Mouse (Mus musculus): ENCODE results near the gene Pou2f3. TPM values are rescaled to one million over a fixed set of nuclear protein-coding genes. Genes with fewer than 3 reads are reported as not detected.

The Pou2f3 gene
- polyA plus RNA-seq, 1 experiment from 2014 or later, result not detected

DNA sequence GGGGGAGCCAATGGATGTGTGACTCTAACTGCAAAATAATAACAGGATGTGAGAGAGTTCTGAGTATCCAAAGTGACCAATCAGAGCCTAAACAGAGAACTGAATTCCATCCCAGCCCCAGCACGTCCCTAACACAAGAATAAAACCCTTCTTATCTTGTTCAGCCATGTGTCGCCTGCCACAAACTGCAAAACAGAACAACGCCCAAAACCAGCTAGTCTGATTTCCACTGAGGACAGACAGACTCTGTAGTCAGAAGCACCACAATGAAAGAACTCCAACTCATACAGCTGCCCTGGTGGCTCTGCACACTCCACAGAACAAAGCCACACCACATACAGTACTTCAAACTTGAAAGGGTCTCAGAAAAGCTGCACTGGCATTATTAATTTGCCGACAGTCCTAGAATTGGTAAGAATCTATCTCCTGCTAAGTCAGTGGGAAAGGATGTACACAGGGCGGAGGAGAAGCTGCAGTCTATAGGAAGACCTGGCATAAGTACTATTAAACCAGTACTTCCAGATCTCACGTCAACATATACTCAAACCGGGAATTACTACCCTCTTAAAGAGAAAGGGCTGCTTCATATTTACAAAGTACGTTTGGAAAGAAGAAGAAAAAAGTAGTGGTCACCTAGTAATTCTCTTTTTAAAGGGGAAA is 108.1 kb downstream of the Pou2f3 start:
- Histone ChIP-seq H3K36me3 (ENCODE audit: control insufficient read depth, insufficient read depth, low read length) (no peaks in the 10 kb centered on the region), H3K4me3 (ENCODE audit: low read depth, low read length) (peak overlapping the region; percentile 10; the same call in 1 of the 2 replicates), H3K27ac (ENCODE audit: low read depth, low read length) (peak overlapping the region; percentile 82), H3K4me2 (peak overlapping the region; percentile 86), H3K4me1 (replicated peaks; ENCODE audit: control insufficient read depth, insufficient read depth, low read length) (peaks cover 19% of the 10 kb centered on the region), H3K9me3 (ENCODE audit: control insufficient read depth, low read length) (no peaks in the 10 kb centered on the region), H3K9ac (ENCODE audit: low read depth, low read length) (no peak overlapping the region), H3K27me3 (replicated peaks; ENCODE audit: control insufficient read depth, insufficient read depth, low read length) (no peaks in the 10 kb centered on the region; the same call in 1 of the 2 replicates)
- WGBS, result 42% methylated on average over 8 of the region's 8 CpGs
- DNase-seq (ENCODE audit: low spot score), result peak; percentile 46
- peak; percentile 87 for ATAC-seq (replicated peaks; ENCODE audit: low FRiP score)

DNA sequence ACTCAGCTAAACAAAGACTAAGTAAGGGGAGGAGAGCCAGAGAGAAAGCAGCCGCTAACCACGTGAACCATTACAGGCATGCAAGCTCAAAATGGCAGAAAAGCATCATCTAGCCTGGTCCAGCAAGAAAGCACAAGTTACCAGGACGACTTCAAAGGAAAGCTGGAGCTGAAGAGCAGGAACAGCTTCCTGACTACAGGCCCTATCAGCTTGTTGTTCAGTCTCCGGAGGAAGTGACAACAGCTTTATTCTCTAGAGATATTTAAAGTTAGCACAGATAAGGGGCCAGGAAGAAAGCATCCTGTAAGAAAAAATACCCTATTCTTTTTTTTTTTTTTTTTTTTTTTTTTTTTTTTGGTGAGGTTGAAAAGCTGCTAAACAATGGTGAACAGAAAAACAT is 111.2 kb downstream of the Pou2f3 start:
- no peak overlapping the region for H3K4me2 ChIP-seq
- ATAC-seq (replicated peaks; ENCODE audit: low FRiP score), result no peak
- peaks cover 2% of the 10 kb centered on the region; the same call in 1 of the 2 replicates for H3K27me3 ChIP-seq (replicated peaks; ENCODE audit: control insufficient read depth, insufficient read depth, low read length)
- H3K36me3 ChIP-seq (ENCODE audit: control insufficient read depth, insufficient read depth, low read length), result no peaks in the 10 kb centered on the region
- WGBS, result 38% methylated on average over 4 of the region's 4 CpGs
- DNase-seq (ENCODE audit: low spot score), result no peak
- no peak overlapping the region for H3K9ac ChIP-seq (ENCODE audit: low read depth, low read length)
- no peak overlapping the region for H3K4me3 ChIP-seq (ENCODE audit: low read depth, low read length)
- no peak overlapping the region for H3K27ac ChIP-seq (ENCODE audit: low read depth, low read length)
- H3K9me3 ChIP-seq (ENCODE audit: control insufficient read depth, low read length), result no peaks in the 10 kb centered on the region
- H3K4me1 ChIP-seq (replicated peaks; ENCODE audit: control insufficient read depth, insufficient read depth, low read length), result peaks cover 17% of the 10 kb centered on the region

DNA sequence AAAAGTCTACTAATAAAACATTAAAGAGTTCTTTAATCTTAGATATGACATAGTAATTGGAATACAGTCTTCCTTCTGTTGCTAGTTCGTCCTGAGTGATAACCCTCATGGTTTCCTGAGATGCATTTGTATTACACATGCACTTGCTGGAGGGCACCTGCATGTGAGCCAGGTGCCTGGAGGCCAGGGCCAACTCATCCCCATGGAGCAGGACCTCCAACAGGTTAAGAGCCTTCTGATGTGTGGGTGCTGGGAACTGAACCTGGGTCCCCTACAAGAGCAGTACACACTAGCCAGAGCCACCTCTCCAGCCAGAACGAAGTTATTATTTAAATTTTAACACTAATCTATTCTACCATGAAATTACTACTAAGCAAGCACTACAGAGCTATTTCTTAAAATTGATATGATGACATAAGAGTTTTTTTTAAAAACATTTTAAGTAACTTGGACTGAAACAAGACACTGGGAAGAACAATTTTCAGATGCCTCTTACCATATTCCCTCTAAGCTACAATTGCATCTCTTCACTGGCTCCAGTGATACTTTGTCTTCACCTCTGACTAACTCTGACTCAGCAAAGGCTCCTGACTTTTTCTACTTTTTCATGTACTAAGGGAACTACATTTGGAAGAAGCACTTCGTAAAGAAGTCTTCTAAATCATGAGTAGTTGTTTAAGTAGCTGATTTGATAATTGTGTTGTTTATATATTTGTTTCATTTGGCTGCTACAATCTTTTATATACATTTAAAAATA is 112.2 kb downstream of the Pou2f3 start:
- Histone ChIP-seq H3K27me3 (replicated peaks; ENCODE audit: control insufficient read depth, insufficient read depth, low read length) (peaks cover 2% of the 10 kb centered on the region; the same call in 1 of the 2 replicates), H3K4me3 (ENCODE audit: low read depth, low read length) (no peak overlapping the region), H3K9me3 (ENCODE audit: control insufficient read depth, low read length) (no peaks in the 10 kb centered on the region), H3K9ac (ENCODE audit: low read depth, low read length) (no peak overlapping the region), H3K4me2 (no peak overlapping the region), H3K27ac (ENCODE audit: low read depth, low read length) (no peak overlapping the region), H3K4me1 (replicated peaks; ENCODE audit: control insufficient read depth, insufficient read depth, low read length) (peaks cover 9% of the 10 kb centered on the region), H3K36me3 (ENCODE audit: control insufficient read depth, insufficient read depth, low read length) (no peaks in the 10 kb centered on the region)
- ATAC-seq (replicated peaks; ENCODE audit: low FRiP score), result no peak
- DNase-seq (ENCODE audit: low spot score), result no peak
- 82% methylated on average over 3 of the region's 3 CpGs for WGBS

DNA sequence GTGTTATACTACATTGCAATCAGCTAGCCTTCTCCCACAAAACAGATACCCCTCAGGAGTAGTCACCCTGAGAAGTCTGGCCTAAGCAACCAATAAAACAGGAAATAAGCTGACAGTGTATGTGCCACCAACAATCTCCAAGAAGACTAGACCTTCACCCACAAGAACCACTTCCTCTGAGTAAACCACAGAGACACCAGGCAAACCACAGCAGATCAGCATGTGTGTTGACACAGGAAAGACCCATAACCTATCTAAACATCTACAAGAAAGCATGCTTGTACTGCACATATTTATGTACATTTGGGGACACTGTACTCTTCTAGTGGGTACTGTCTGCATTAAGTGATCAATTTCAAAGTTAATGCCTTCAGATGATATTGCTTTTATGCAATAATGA is 113.8 kb downstream of the Pou2f3 start:
- no peak overlapping the region for H3K9ac ChIP-seq (ENCODE audit: low read depth, low read length)
- H3K36me3 ChIP-seq (ENCODE audit: control insufficient read depth, insufficient read depth, low read length), result no peaks in the 10 kb centered on the region
- H3K27ac ChIP-seq (ENCODE audit: low read depth, low read length), result no peak overlapping the region
- H3K9me3 ChIP-seq (ENCODE audit: control insufficient read depth, low read length), result no peaks in the 10 kb centered on the region
- ATAC-seq (replicated peaks; ENCODE audit: low FRiP score) (no peak), DNase-seq (ENCODE audit: low spot score) (no peak)
- no peak overlapping the region for H3K4me2 ChIP-seq
- H3K4me3 ChIP-seq (ENCODE audit: low read depth, low read length), result no peak overlapping the region
- peaks cover 3% of the 10 kb centered on the region; the same call in 1 of the 2 replicates for H3K4me1 ChIP-seq (replicated peaks; ENCODE audit: control insufficient read depth, insufficient read depth, low read length)
- H3K27me3 ChIP-seq (replicated peaks; ENCODE audit: control insufficient read depth, insufficient read depth, low read length), result peaks cover 10% of the 10 kb centered on the region

DNA sequence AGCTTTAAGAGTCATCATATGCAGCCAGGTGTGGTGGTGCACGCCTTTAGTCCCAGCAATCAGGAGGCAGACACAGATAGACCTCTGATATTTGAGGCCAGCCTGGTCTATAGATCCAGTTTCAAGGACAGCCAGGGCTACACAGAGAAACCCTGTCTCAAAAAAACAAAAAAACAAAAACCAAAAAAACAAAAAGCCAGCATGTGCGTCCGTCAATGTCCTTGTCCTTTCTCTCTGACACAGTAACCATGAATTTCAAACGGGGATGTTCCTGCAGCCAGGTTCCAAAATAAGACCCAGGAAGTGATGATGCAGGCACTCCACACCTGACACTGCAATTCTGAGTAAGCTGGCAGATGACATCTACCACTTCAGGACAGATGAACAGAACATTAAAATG is 115.3 kb downstream of the Pou2f3 start:
- H3K27me3 ChIP-seq (replicated peaks; ENCODE audit: control insufficient read depth, insufficient read depth, low read length), result peaks cover 10% of the 10 kb centered on the region
- WGBS, result 79% methylated on average over 4 of the region's 4 CpGs
- no peak overlapping the region for H3K27ac ChIP-seq (ENCODE audit: low read depth, low read length)
- H3K9me3 ChIP-seq (ENCODE audit: control insufficient read depth, low read length), result no peaks in the 10 kb centered on the region
- H3K36me3 ChIP-seq (ENCODE audit: control insufficient read depth, insufficient read depth, low read length), result no peaks in the 10 kb centered on the region
- H3K4me2 ChIP-seq, result no peak overlapping the region
- ATAC-seq (replicated peaks; ENCODE audit: low FRiP score) (no peak), DNase-seq (ENCODE audit: low spot score) (no peak)
- H3K9ac ChIP-seq (ENCODE audit: low read depth, low read length), result no peak overlapping the region
- H3K4me3 ChIP-seq (ENCODE audit: low read depth, low read length), result no peak overlapping the region
- H3K4me1 ChIP-seq (replicated peaks; ENCODE audit: control insufficient read depth, insufficient read depth, low read length), result peaks cover 3% of the 10 kb centered on the region; the same call in 1 of the 2 replicates

DNA sequence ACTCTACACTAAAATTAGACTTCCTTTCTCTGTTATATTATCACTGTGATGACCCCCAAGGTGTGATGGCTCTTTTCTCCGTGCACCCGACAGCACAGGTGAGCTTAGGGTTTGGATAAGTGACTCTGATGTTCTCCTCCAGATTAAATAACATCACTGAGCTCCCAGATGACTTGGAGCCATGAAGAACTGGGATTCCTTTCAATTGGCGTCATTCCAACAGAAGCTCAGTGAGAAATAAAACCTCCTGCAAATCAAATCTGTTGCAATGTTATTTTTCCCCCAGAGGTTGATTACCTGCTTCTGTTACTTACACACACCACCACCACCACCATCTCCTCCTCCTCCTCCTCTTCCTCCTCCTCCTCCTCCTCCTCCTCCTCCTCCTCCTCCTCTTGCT is 116.4 kb downstream of the Pou2f3 start:
- no peak overlapping the region for H3K27ac ChIP-seq (ENCODE audit: low read depth, low read length)
- no peaks in the 10 kb centered on the region for H3K36me3 ChIP-seq (ENCODE audit: control insufficient read depth, insufficient read depth, low read length)
- DNase-seq (ENCODE audit: low spot score) (no peak), ATAC-seq (replicated peaks; ENCODE audit: low FRiP score) (no peak)
- H3K4me1 ChIP-seq (replicated peaks; ENCODE audit: control insufficient read depth, insufficient read depth, low read length), result peaks cover 3% of the 10 kb centered on the region; the same call in 1 of the 2 replicates
- H3K9ac ChIP-seq (ENCODE audit: low read depth, low read length), result no peak overlapping the region
- H3K9me3 ChIP-seq (ENCODE audit: control insufficient read depth, low read length), result no peaks in the 10 kb centered on the region
- WGBS, result 77% methylated on average over 3 of the region's 3 CpGs
- H3K4me3 ChIP-seq (ENCODE audit: low read depth, low read length), result no peak overlapping the region
- H3K27me3 ChIP-seq (replicated peaks; ENCODE audit: control insufficient read depth, insufficient read depth, low read length), result peaks cover 10% of the 10 kb centered on the region
- H3K4me2 ChIP-seq, result no peak overlapping the region

DNA sequence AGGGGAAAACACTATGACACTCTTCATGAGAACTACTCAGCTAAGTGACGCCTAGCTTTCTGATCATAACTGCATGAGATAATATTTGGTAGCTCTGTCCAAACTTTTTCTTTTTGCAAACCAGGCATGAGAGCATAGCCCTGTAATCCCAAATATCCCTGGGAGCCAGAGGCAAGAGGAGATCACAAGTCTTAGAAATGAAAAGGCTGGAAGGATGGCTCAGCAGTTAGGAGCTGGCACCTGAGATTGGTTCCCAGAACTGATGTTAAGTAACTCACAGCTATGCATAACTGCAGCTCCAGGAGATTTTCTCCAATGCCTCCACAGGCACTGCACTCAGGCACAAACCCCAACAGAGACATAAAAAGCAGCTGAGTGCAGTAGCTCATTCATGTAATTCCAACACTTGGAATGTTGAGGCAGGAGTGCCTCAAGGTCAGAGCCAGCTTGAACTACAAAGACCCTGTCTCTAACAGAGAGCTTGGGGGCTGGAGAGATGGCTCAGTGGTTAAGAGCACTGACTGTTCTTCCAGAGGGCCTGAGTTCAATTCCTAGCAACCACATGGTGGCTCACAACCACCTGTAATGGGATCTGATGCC is 124.4 kb downstream of the Pou2f3 start:
- no peaks in the 10 kb centered on the region for H3K36me3 ChIP-seq (ENCODE audit: control insufficient read depth, insufficient read depth, low read length)
- whole genome bisulfite sequencing, result 84% methylated on average over 1 of the region's 1 CpGs
- no peak overlapping the region for H3K4me2 ChIP-seq
- peaks cover 10% of the 10 kb centered on the region for H3K27me3 ChIP-seq (replicated peaks; ENCODE audit: control insufficient read depth, insufficient read depth, low read length)
- no peak overlapping the region for H3K27ac ChIP-seq (ENCODE audit: low read depth, low read length)
- ATAC-seq (replicated peaks; ENCODE audit: low FRiP score) (no peak), DNase-seq (ENCODE audit: low spot score) (no peak)
- H3K4me3 ChIP-seq (ENCODE audit: low read depth, low read length), result no peak overlapping the region
- no peaks in the 10 kb centered on the region; the same call in 1 of the 2 replicates for H3K4me1 ChIP-seq (replicated peaks; ENCODE audit: control insufficient read depth, insufficient read depth, low read length)
- no peak overlapping the region for H3K9ac ChIP-seq (ENCODE audit: low read depth, low read length)
- H3K9me3 ChIP-seq (ENCODE audit: control insufficient read depth, low read length), result no peaks in the 10 kb centered on the region

DNA sequence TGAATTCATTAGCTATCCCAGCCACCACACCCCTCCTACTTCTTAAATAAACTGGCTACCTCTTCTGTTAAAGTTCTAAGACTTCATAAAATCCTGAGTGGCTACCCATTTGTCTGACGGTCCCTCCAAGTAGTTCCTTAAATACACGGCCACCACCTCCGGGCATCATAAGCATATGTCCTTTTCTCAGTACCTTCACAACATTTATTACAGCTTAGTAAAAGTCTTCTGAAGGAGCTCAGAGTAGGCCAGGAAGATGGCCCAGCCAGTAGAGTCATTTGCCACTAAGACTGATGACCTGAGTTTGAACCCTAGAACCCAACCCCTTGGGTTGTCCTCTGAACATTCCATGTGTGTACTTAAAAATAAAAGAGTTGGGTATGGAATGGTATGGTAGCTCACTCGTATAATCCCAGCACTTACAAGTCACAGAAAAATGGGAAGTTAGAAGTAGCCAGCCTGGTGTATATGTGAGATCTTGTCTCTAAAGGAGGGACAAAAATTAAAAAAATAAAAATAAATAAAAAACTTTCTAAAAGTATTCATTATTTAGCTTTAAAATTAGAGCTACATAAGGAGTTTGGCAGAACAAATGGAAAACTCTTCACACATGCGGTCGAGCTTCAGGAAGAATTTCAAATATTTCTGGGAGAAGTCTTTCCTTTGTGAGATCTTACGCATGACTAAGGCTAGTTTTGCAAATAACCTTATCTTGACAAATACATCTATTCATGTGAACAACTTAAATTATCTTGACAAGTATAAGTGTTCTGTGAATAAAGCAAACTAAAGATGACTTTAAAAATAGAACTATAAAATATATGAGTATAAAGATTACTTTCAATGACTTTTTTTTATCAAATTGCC is 125.4 kb downstream of the Pou2f3 start:
- no peaks in the 10 kb centered on the region for H3K36me3 ChIP-seq (ENCODE audit: control insufficient read depth, insufficient read depth, low read length)
- peaks cover 10% of the 10 kb centered on the region for H3K27me3 ChIP-seq (replicated peaks; ENCODE audit: control insufficient read depth, insufficient read depth, low read length)
- DNase-seq (ENCODE audit: low spot score) (no peak), ATAC-seq (replicated peaks; ENCODE audit: low FRiP score) (no peak)
- no peaks in the 10 kb centered on the region for H3K9me3 ChIP-seq (ENCODE audit: control insufficient read depth, low read length)
- WGBS, result 78% methylated on average over 7 of the region's 7 CpGs
- no peak overlapping the region for H3K27ac ChIP-seq (ENCODE audit: low read depth, low read length)
- H3K9ac ChIP-seq (ENCODE audit: low read depth, low read length), result no peak overlapping the region
- H3K4me2 ChIP-seq, result no peak overlapping the region
- no peak overlapping the region for H3K4me3 ChIP-seq (ENCODE audit: low read depth, low read length)
- H3K4me1 ChIP-seq (replicated peaks; ENCODE audit: control insufficient read depth, insufficient read depth, low read length), result no peaks in the 10 kb centered on the region; the same call in 1 of the 2 replicates

Measured in liver, embryonic 11.5 days (tissue).